Mouse (Mus musculus): ENCODE results near the gene Mrpl22. TPM values are rescaled to one million over a fixed set of nuclear protein-coding genes. Genes with fewer than 3 reads are reported as not detected.

Mrpl22 gene
- 114 and 120 TPM in 2 replicates for polyA plus RNA-seq (2015; fragmentation: Nextera tagmentation; extraction: Ambion mirVana)

DNA sequence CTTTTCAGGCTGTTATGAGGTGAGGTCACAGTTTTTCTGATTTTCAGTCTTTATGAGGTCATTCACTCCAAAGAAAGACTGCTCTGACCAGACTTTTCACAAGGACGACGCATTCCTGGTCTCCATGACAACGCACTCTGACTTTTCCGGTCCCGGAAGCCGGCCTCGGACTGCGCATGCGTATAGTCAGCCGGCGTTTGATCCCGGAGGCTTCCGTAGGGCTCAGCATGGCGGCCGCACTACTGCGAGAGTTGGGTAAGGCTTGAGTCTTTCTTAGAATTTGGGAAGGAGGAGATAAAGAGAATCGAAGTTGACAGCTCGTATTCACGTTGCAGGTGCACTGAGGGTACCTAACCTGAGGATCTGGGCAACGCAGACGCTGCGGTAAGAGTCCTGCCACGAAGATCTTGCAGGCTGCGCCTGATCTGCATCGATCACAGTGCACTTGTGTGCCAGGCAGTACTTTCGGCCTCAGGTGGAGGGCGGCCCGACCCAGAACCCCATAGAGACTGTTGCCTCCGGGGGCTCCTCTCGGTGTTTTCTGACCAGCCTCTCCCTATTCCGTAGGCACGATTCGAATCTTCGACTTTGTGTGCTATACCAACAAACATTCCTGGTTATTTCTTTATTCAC is at the start of gene Mrpl22:
Mrpl22 (plus strand) TSS at position 203 of the 633 bp plus-strand sequence.
- 0 out of 2 replicates have a peak within 1 kb of the TSS, but pooled peaks have one; percentile 22 for H3K27ac ChIP-seq
- H3K4me3 ChIP-seq (replicated peaks): peak within 1 kb of the TSS; percentile 67
- under 1% methylated on average over 34 of the region's 34 CpGs for WGBS
- no peaks in the 10 kb centered on the region for H3K9me3 ChIP-seq
- H3K36me3 ChIP-seq: peaks cover 33% of the 10 kb centered on the region
- ATAC-seq: peak; percentile 75
- H3K27me3 ChIP-seq: no peaks in the 10 kb centered on the region
- H3K4me1 ChIP-seq (replicated peaks): peaks cover 22% of the 10 kb centered on the region
- peak within 1 kb of the TSS; percentile 75 for H3K9ac ChIP-seq (replicated peaks)
- peak within 1 kb of the TSS; percentile 66 for H3K4me2 ChIP-seq (replicated peaks)

DNA sequence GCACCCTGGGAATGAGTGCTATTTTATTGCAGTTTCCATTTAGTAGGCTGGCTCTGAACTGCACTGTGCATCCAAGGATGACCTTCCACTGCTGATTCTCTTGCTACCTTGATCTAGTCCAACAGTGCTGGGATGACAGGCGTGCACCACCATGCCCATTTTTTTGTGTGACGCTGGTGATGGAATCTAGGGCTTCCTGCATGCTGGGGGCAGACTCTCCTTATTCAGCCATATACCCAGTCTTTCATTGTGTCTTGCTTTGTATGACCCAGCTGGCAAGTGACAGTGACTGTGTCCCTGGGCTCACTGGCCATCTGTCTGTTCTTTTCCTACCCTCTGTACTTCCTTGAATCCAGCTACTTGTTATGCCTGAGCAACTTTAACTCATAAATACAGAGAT is 47.8 kb upstream of the Mrpl22 start:
- ATAC-seq: no peak
- Histone ChIP-seq H3K9me3 (no peaks in the 10 kb centered on the region), H3K9ac (replicated peaks) (no peak overlapping the region), H3K4me1 (replicated peaks) (peaks cover 3% of the 10 kb centered on the region; the same call in 1 of the 2 replicates), H3K36me3 (peaks cover 91% of the 10 kb centered on the region), H3K27me3 (no peaks in the 10 kb centered on the region), H3K4me2 (replicated peaks) (no peak overlapping the region), H3K4me3 (replicated peaks) (no peak overlapping the region), H3K27ac (no peak overlapping the region)
- 92% methylated on average over 2 of the region's 2 CpGs for WGBS

DNA sequence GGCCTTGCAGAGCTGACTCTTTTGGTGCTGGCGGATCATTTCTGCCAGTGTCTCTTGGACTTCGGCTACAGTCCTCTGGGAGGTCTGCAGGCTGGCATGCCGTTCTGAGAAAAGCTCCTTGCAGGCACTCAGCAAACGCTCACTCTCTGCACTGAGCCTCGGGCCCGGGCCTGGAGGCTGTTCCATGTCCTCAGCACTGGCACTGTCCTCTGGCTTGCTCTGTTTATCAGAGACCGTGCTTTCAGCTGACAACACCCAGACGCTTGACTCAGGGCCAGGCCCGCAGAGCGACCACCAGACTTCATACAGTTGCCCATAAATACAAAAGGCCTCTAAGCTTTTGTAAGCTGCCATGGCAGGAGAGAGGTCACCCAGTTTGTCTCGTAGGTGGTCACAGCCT is 46.4 kb upstream of the Mrpl22 start:
- Histone ChIP-seq H3K4me1 (replicated peaks) (peaks cover 3% of the 10 kb centered on the region; the same call in 1 of the 2 replicates), H3K9ac (replicated peaks) (no peak overlapping the region), H3K27ac (no peak overlapping the region), H3K4me2 (replicated peaks) (no peak overlapping the region), H3K4me3 (replicated peaks) (no peak overlapping the region), H3K27me3 (no peaks in the 10 kb centered on the region), H3K9me3 (no peaks in the 10 kb centered on the region), H3K36me3 (peaks cover 94% of the 10 kb centered on the region)
- no peak for ATAC-seq
- WGBS: 85% methylated on average over 11 of the region's 11 CpGs

- Histone ChIP-seq H3K4me1 (replicated peaks) (peaks cover 3% of the 10 kb centered on the region; the same call in 1 of the 2 replicates), H3K9ac (replicated peaks) (0 out of 2 replicates have a peak overlapping the region, but pooled peaks have one; percentile 2), H3K36me3 (peaks cover 94% of the 10 kb centered on the region), H3K27ac (no peak overlapping the region), H3K4me3 (replicated peaks) (no peak overlapping the region), H3K4me2 (replicated peaks) (no peak overlapping the region), H3K9me3 (no peaks in the 10 kb centered on the region), H3K27me3 (no peaks in the 10 kb centered on the region)
- ATAC-seq: no peak
- 83% methylated on average over 7 of the region's 7 CpGs for WGBS
Measured at GRCm38 (mm10) chr11:58126397-58127160, 44.9 kb upstream of the Mrpl22 start.

DNA sequence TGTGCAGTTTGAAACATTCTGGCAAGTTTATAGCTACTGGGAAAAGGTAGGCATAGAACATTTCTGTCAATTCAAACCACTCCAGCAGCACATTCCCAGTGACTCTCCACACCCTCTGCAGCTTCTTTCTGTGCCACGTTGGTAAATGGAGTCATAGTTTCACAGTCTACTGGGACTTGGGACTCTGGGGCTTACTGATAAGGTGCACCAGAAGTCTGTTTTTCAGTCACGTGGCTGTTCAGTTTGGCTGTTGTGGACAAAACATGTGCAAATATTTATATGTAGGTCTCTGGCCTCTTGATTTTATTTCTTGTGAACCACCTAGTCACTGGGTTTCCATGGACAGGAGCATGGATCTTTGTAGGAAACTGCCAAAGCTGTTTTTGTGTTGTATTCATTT is 43.9 kb upstream of the Mrpl22 start:
- no peak overlapping the region for H3K4me3 ChIP-seq (replicated peaks)

DNA sequence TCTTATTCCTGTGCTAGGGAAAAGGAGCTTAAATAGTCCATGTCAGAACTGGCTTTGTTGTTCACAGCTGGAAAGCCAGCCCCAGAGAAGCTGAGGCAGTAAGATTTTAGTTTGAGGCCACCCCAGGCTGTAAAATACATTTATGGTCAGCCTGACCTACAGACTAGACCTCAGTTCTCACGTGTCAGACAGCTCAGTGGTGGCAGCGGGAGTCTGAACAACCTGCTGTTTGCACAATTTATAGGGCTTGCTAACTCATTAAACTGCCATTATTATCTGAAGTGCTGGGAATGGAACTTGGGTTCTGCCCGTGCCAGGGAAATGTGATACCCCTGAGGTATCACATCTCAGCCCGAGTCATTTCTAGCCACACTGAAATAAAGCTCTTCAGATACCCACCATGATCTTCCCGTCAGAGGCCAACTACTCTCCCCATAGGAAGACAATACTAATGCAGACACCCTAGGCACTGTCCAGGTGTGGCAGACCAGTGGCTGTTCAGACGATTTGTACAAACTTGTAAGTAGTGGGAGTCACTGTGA is 42.1 kb upstream of the Mrpl22 start:
- peaks cover 96% of the 10 kb centered on the region for H3K36me3 ChIP-seq
- no peak overlapping the region for H3K27ac ChIP-seq
- no peak overlapping the region for H3K9ac ChIP-seq (replicated peaks)
- no peaks in the 10 kb centered on the region for H3K9me3 ChIP-seq
- no peak overlapping the region for H3K4me3 ChIP-seq (replicated peaks)
- 89% methylated on average over 6 of the region's 6 CpGs for WGBS
- no peaks in the 10 kb centered on the region for H3K27me3 ChIP-seq
- H3K4me2 ChIP-seq (replicated peaks): no peak overlapping the region
- H3K4me1 ChIP-seq (replicated peaks): peaks cover 3% of the 10 kb centered on the region; the same call in 1 of the 2 replicates
- ATAC-seq: no peak

More for the DNA sequence above, 43.9 kb upstream of the Mrpl22 start:
- H3K36me3 ChIP-seq: peaks cover 99% of the 10 kb centered on the region
- H3K27ac ChIP-seq: no peak overlapping the region
- no peak for ATAC-seq
- no peak overlapping the region for H3K4me2 ChIP-seq (replicated peaks)
- H3K27me3 ChIP-seq: no peaks in the 10 kb centered on the region
- H3K4me1 ChIP-seq (replicated peaks): peaks cover 3% of the 10 kb centered on the region; the same call in 1 of the 2 replicates
- 93% methylated on average over 2 of the region's 2 CpGs for WGBS
- H3K9ac ChIP-seq (replicated peaks): no peak overlapping the region
- no peaks in the 10 kb centered on the region for H3K9me3 ChIP-seq

DNA sequence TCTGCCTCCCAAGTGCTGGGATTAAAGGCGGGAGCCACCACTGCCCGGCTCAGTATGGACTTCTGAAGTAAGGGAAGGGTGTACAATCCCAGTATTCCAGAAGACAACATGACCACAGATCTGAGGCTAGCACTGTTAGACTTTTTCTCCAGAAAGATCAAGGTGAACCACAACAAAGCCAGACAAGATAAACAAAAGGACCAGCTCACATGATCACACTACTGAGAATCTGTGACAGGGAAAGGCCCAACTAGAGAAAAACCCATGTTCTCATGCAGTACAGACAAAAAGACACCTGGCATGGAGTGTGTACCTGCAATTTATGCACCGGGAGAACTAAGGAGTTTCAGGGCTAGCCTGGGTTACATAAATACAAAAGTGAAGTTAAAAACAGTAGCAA is 39.4 kb upstream of the Mrpl22 start:
- WGBS: 96% methylated on average over 3 of the region's 3 CpGs
- H3K36me3 ChIP-seq: peaks cover 96% of the 10 kb centered on the region
- no peak overlapping the region for H3K4me3 ChIP-seq (replicated peaks)
- no peak overlapping the region for H3K9ac ChIP-seq (replicated peaks)
- no peaks in the 10 kb centered on the region for H3K27me3 ChIP-seq
- no peak for ATAC-seq
- H3K9me3 ChIP-seq: no peaks in the 10 kb centered on the region
- H3K4me2 ChIP-seq (replicated peaks): no peak overlapping the region
- H3K4me1 ChIP-seq (replicated peaks): no peaks in the 10 kb centered on the region
- no peak overlapping the region for H3K27ac ChIP-seq

GRCm38 (mm10) chr11:58134869-58135268 is 36.6 kb upstream of the Mrpl22 start:
- no peaks in the 10 kb centered on the region for H3K4me1 ChIP-seq (replicated peaks)
- no peaks in the 10 kb centered on the region for H3K9me3 ChIP-seq
- peaks cover 92% of the 10 kb centered on the region for H3K36me3 ChIP-seq
- no peak overlapping the region for H3K4me3 ChIP-seq (replicated peaks)
- H3K27me3 ChIP-seq: no peaks in the 10 kb centered on the region
- no peak overlapping the region for H3K27ac ChIP-seq
- H3K4me2 ChIP-seq (replicated peaks): no peak overlapping the region
- H3K9ac ChIP-seq (replicated peaks): no peak overlapping the region
- ATAC-seq: no peak

- no peak overlapping the region for H3K27ac ChIP-seq
- no peaks in the 10 kb centered on the region for H3K27me3 ChIP-seq
- no peak overlapping the region for H3K4me3 ChIP-seq (replicated peaks)
- no peak overlapping the region for H3K9ac ChIP-seq (replicated peaks)
- no peak for ATAC-seq
- H3K4me1 ChIP-seq (replicated peaks): no peaks in the 10 kb centered on the region
- H3K36me3 ChIP-seq: peaks cover 92% of the 10 kb centered on the region
- no peak overlapping the region for H3K4me2 ChIP-seq (replicated peaks)
- H3K9me3 ChIP-seq: no peaks in the 10 kb centered on the region
Measured at GRCm38 (mm10) chr11:58135296-58135695, 36.2 kb upstream of the Mrpl22 start.

- Histone ChIP-seq H3K27me3 (no peaks in the 10 kb centered on the region), H3K4me1 (replicated peaks) (no peaks in the 10 kb centered on the region), H3K4me3 (replicated peaks) (no peak overlapping the region), H3K36me3 (peaks cover 92% of the 10 kb centered on the region), H3K27ac (no peak overlapping the region), H3K9ac (replicated peaks) (no peak overlapping the region), H3K9me3 (no peaks in the 10 kb centered on the region), H3K4me2 (replicated peaks) (no peak overlapping the region)
- WGBS: 95% methylated on average over 6 of the region's 6 CpGs
- ATAC-seq: no peak
Measured at GRCm38 (mm10) chr11:58136677-58137076, 34.8 kb upstream of the Mrpl22 start.

- Histone ChIP-seq H3K4me2 (replicated peaks) (no peak overlapping the region), H3K4me1 (replicated peaks) (no peaks in the 10 kb centered on the region), H3K9me3 (no peaks in the 10 kb centered on the region), H3K9ac (replicated peaks) (no peak overlapping the region), H3K36me3 (peaks cover 87% of the 10 kb centered on the region), H3K27me3 (no peaks in the 10 kb centered on the region), H3K27ac (no peak overlapping the region), H3K4me3 (replicated peaks) (no peak overlapping the region)
- 76% methylated on average over 11 of the region's 11 CpGs for WGBS
- ATAC-seq: no peak
Measured at GRCm38 (mm10) chr11:58138821-58139220, 32.6 kb upstream of the Mrpl22 start.

DNA sequence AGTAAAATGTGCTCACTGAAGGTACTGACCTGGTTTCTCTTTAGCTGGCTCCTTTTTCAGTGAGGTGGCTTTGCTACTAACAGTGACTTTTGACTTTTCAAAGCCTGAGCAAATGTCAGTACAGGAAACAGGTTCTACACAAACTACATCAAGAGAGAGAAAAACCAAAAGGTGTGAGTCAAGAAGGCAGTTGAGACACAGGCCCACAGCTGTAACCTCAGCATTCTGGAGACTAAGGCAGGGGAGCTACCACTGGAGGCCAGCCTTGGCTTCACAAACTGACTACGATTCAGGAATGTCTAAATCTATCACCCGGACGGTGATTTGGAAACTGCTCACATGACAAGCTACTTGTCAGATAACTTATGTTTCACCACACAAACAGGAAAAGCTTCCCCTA is 32.0 kb upstream of the Mrpl22 start:
- ATAC-seq: no peak

More for the DNA sequence above, 32.0 kb upstream of the Mrpl22 start:
- no peaks in the 10 kb centered on the region for H3K9me3 ChIP-seq
- H3K27me3 ChIP-seq: no peaks in the 10 kb centered on the region
- no peak overlapping the region for H3K27ac ChIP-seq
- no peak overlapping the region for H3K4me3 ChIP-seq (replicated peaks)
- H3K36me3 ChIP-seq: peaks cover 87% of the 10 kb centered on the region
- 88% methylated on average over 3 of the region's 3 CpGs for WGBS
- H3K4me1 ChIP-seq (replicated peaks): no peaks in the 10 kb centered on the region
- H3K4me2 ChIP-seq (replicated peaks): no peak overlapping the region
- no peak overlapping the region for H3K9ac ChIP-seq (replicated peaks)
